Mouse (Mus musculus): ENCODE results near the gene Cfap43. TPM values are rescaled to one million over a fixed set of nuclear protein-coding genes. Genes with fewer than 3 reads are reported as not detected.
A peak's percentile ranks its signal among the peaks of the same experiment; 100 is the strongest.

The Cfap43 gene
- not detected for total RNA-seq (2021)

DNA sequence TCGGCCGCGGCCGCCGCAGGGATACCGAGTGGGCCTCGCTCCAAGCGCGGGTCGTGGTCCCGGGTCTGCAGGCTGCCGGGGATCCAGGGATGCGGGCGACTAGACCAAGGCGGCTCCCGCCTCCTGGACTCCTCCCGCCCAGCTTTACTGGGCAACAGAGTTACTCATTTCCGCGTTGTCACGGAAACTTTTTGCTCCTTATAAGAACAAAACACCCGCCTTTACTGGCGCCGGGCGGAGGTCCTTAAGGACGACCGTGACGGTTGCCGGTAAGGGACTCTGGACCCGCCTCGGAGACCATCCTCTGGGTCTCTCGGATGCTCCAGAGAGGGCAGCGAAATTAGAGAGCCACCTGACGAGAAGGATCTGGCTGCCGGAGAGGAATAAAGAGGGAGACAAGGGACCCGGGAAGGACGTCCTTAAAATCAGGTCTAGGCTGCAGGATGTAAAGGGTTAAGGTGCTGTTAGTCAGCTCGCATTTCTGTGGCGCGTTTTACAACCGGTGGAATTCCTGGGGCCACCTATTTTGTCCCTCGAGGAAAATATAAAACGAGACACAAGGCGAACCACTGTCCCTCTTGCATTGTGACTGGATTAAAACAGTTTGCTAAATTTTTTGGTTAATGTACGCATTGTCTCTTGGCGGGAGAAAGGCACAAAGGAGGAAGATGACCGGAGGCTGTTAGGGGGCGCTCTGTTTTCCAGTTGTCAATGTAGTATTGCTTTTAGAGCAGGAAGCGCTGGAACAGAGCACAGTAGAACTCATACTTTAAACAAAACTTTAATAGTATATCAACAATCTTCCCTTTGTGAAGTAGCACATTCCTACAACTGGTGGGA lies at the start of gene Cfap43, which contains the start of gene Itprip:
Cfap43 (minus strand) TSS at position 162 of the 840 bp plus-strand sequence.
Itprip (minus strand) TSS at position 174 of the 840 bp plus-strand sequence.
- intact Hi-C loops (cut with DNase I) = loop anchor here (2.0 kb wide), 1 partner anchor 33 kb away; no protein-coding TSS in a partner anchor
- DNase-seq = peak; percentile 83 to 90

DNA sequence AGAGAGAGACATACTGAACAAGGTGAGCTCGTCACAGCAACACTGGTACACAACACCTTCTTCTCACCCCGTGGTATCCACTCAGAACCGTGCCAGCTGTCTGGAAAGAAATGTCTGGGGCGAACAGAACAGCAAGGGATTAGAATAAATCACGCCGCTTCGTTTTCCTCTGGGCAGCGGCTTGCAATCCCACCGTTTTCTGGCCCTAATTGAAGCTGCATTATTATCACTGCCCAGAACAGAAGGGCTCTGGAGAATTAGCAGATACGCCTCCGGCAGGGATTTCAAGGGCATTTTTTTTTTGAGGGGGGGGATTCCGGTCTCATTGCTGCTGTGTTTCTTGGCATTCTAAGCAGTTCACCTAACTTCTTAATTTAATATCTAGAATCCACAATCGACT lies 39.1 kb upstream of the Cfap43 start:
- intact Hi-C loops (cut with DNase I) = no loop called here

GRCm38 (mm10) chr19:47953169-47953568 lies 34.1 kb upstream of the Cfap43 start:
- intact Hi-C loops (cut with DNase I) = no loop called here

More for the DNA sequence above, 39.1 kb upstream of the Cfap43 start:
- no peak for DNase-seq

GRCm38 (mm10) chr19:47950946-47951345 lies 31.9 kb upstream of the Cfap43 start:
- DNase-seq = no peak
- intact Hi-C loops (cut with DNase I) = no loop called here

More at GRCm38 (mm10) chr19:47953169-47953568, 34.1 kb upstream of the Cfap43 start:
- DNase-seq = no peak

DNA sequence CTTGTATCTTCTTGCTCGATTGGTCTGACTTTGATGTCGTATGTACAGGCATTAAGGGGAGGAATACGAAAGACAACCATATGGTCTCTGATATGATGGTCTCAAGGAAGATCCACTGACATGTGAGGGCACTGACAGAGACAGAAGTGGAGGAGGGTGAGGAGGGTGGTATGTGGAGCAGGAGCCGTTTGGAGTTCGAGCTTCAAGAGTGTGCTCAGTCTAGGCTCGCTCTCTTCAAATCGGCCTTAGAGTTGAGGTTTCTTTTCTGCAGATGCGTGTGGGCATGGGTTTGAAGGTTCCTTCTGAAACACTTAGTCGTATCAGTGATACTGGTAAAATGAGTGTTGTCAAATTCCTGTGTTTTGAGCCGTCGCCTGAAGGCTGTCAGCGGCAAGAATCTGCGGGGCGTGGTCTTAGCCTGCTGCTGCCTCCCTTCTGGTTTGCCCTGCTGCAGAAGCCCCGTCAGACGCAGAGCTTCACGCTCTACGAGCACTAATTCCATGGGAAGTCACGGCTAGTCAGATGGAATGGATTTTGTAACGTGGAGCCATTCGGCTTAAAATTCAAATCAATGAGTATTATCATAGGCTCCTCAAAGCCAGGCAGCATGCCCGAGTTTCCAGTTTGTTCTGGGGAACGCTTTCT lies 27.9 kb upstream of the Cfap43 start:
- DNase-seq = no peak
- intact Hi-C loops (cut with DNase I) = no loop called here

- no peak for DNase-seq
- intact Hi-C loops (cut with DNase I) = no loop called here
These were observed 20.3 kb upstream of the Cfap43 start for GRCm38 (mm10) chr19:47939361-47939760.

- intact Hi-C loops (cut with DNase I) = no loop called here
- peak; percentile 50 to 53 for DNase-seq
These were observed 18.6 kb upstream of the Cfap43 start, which contains the start of gene Cfap58 for GRCm38 (mm10) chr19:47937443-47938406. Gene Cfap58 (plus strand): TSS chr19:47937675.

GRCm38 (mm10) chr19:47936938-47937337 lies 17.9 kb upstream of the Cfap43 start:
- no peak for DNase-seq
- intact Hi-C loops (cut with DNase I) = no loop called here

GRCm38 (mm10) chr19:47936490-47936889 lies 17.4 kb upstream of the Cfap43 start:
- intact Hi-C loops (cut with DNase I) = no loop called here
- no peak for DNase-seq

GRCm38 (mm10) chr19:47935530-47935929 lies 16.4 kb upstream of the Cfap43 start:
- intact Hi-C loops (cut with DNase I) = no loop called here
- no peak for DNase-seq

- no peak for DNase-seq
- intact Hi-C loops (cut with DNase I) = loop anchor here (5.0 kb wide), 1 partner anchor 277 kb away; no protein-coding TSS in a partner anchor
These were observed 15.7 kb upstream of the Cfap43 start for GRCm38 (mm10) chr19:47934636-47935238.

DNA sequence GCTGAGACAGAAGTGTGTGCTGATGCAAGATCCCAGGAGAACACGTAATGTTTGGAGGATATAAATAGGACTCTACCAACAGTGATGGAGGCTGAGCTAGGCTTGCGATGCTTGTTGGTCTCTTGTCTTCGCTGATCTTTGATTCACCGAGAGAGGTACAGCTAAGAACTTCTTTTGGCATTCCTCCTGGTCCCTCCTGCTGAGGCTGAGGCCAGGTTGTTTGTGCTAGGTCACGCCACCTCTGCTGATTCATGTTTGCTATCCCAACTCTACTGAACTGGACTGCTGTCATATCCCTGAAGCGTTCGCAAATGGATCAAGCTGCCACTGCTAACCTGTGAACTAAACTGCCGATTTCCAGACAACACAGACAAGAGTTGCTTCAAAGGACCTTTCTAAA lies 15.1 kb upstream of the Cfap43 start:
- intact Hi-C loops (cut with DNase I) = loop anchor here (5.0 kb wide), 1 partner anchor 277 kb away; no protein-coding TSS in a partner anchor
- no peak for DNase-seq

DNA sequence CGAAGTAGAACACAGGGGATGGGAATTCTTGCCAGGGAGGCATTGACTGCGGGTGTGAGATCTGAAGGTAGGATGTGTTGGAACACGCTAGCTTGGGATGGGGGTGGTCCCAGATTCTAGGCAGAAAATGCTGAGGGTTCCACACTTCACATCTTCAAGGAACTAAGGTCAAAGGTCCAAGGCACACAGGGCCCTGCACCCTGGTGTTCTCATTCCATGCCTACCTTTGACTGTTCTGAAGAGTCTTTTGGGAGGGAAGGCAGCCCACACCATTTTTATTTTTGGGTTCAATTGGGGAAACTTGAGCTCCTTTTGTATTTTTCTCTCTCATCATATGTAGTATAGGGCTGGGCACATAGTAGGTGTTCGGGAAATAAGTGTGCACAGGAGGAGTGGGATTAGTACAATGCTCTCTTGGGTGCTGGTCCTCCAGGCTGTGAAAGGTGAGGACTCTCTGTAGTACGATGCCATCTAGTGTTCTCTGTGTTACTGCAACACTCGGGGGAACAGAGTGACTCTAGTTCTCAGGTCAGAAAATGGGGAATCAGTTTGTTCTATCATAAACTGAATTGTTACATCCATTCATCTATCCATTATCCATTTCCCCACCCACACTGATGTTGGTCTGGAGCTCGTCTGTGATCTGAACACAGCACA lies 13.0 kb upstream of the Cfap43 start:
- intact Hi-C loops (cut with DNase I) = loop anchor here (1.0 to 5.0 kb wide), 2 partner anchors 50 to 275 kb away; no protein-coding TSS in a partner anchor
- peak; percentile 27 to 31 for DNase-seq

DNA sequence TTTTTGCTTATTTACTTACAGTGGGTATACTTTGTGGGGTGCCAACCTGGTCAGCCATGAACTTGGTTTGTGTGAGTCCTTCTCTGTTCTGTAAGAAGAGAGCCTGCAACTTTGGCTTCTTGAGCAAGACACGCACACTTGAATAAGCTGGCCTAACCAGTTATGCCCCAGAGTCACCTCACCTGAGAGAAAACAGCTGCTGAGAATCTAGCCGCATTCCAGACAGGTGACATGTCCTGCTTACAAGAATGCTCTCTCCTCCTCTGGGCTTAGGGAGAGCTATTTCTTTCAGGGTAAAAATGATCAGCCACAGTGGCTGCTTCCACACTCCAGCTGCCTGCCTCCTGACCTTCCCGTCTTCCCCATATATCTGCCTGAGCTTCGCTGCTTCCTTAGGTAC lies 10.0 kb upstream of the Cfap43 start:
- intact Hi-C loops (cut with DNase I) = no loop called here
- no peak for DNase-seq

DNA sequence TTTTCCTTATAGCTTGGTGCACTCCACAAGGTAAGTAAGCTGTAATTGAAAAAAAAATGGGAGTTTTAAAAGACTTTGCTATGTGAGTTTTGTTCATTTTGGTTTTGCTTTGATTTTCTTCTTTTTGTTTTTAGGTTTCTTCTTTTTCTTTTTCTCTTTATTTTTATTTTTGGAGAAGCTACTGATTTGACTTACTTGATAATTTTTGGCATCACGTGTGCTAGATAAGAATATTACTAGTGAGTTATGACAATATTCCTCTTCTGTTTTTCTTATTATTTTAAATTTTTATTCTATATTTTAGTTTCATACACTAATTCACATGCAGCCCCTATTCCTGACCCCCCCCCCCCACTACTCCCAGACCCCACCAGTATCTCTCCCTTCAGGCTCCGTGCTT lies 7.9 kb upstream of the Cfap43 start:
- intact Hi-C loops (cut with DNase I) = no loop called here
- DNase-seq = no peak

- no peak for DNase-seq
- intact Hi-C loops (cut with DNase I) = no loop called here
These were observed 6.7 kb upstream of the Cfap43 start for GRCm38 (mm10) chr19:47925819-47926218.

DNA sequence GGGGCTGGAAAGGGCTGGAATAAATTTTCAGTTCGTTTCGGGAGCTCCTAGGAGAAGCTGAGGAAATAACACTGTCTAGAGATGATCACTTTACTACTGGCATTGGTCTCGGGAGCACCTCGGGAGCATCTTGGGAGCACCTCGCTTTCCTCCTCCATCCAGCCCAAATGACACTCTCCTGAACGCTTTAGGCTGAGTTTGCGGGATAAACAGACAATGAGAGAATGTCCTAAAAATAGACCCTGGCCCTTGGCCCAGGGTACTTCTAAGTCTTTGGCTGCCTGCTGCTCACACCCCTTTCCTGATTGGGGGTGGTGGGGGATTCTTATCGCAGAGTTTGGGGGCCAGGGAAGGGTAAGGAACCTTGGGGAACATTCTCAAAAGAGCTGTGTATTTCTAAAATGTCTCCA lies 884 bp upstream of the Cfap43 start:
- intact Hi-C loops (cut with DNase I) = loop anchor here (2.0 kb wide), 1 partner anchor 33 kb away; no protein-coding TSS in a partner anchor
- peak; percentile 63 to 72 for DNase-seq

DNA sequence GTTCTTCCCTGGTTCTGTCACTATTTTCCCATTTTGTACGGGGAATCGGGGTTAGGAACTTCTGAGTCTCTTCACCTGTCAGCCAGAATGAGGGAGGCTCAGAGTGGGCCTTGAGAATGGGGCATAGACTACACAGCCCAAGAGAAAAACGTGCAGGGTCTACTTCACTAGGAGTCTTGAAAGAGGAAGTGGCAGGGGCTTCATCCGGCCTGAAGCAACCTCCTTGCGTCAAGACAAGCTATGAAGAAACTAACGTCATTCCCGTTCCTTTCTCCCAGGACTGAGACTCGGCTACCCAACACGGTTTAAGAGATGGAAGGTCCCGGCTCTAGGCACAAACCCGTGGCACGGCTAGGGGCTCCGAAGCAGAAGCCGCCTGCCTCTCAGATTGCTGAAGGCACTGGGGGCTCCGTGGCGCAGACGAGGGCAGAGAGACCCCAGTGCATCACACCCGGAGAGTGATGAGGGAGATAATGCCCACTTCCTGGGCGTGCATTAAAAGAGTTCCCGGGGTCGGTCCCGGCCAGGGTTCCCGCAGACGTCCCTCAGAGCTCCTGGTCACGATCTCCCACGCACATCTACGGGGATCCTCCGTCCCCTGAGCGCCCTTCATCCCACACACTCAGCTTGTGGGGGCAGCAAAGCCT lies 509 bp downstream of the Cfap43 start:
- DNase-seq = peak in 1 of 2 experiments; percentile 29
- intact Hi-C loops (cut with DNase I) = loop anchor here (2.0 kb wide), 1 partner anchor 32 kb away; no protein-coding TSS in a partner anchor

DNA sequence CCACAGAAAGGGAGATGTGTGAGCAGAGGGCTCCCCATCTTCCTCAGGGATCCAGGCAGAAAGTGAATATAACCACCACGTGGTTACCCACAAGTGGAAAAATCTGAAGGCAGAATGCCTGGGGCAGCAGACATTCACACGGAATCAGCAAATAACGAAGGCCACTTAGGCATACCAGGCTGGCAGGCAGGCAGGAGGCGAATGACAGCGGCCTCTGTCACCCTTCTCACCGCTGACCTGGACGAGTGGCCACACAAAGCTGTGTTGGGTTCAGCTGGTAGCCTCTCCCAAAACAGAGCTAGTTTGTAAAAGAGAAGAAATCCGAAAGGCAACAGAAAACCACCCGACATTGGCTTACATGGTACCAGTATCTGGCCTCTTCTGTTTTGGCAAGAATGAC lies 1.1 kb downstream of the Cfap43 start:
- intact Hi-C loops (cut with DNase I) = loop anchor here (2.0 kb wide), 1 partner anchor 31 kb away; no protein-coding TSS in a partner anchor
- no peak for DNase-seq
